Mouse (Mus musculus): ENCODE results near the gene Gm44973. TPM values are rescaled to one million over a fixed set of nuclear protein-coding genes. Genes with fewer than 3 reads are reported as not detected.

Gm44973 gene
- polyA plus RNA-seq, 1 experiment, result not detected

DNA sequence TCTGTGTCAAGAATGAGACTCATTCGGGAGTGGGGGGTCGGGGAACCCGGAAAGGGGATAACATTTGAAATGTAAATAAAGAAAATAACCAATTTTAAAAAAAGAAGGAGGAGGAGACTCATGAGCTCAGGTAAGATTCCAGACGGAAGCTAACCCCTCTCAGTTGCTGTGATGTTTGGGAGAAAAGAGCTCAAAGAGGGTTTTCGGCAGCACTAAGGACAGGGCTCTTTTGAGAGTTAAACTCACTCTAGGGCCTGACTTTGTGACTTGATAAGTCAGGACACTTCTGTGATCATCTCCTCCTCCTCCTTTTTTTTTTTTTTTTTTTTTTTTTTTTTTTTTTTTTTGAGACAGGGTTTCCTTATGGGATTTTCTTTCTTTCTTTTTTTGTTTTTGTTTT lies 23.6 kb downstream of the Gm44973 start:
- TF ChIP-seq CTCF (IDR thresholded peaks at IDR 0.05; ENCODE audit: insufficient read depth, low read length), result no peak
- no peak for TF ChIP-seq POLR2A (IDR thresholded peaks at IDR 0.05; ENCODE audit: borderline replicate concordance, extremely low read depth, low read depth, low read length)
- WGBS, result 21% methylated on average over 5 of the region's 5 CpGs
- DNase-seq, result no peak
- H3K4me1 ChIP-seq (ENCODE audit: control insufficient read depth, insufficient read depth, low read length), result peaks cover 7% of the 10 kb centered on the region
- H3K4me3 ChIP-seq (replicated peaks; ENCODE audit: extremely low read depth, low read depth, low read length), result peak overlapping the region; percentile 99

- TF ChIP-seq CTCF (IDR thresholded peaks at IDR 0.05; ENCODE audit: insufficient read depth, low read length) (no peak), POLR2A (IDR thresholded peaks at IDR 0.05; ENCODE audit: borderline replicate concordance, extremely low read depth, low read depth, low read length) (no peak)
- DNase-seq, result no peak
- no peak overlapping the region for H3K4me3 ChIP-seq (replicated peaks; ENCODE audit: extremely low read depth, low read depth, low read length)
- WGBS, result 77% methylated on average over 2 of the region's 2 CpGs
- H3K4me1 ChIP-seq (ENCODE audit: control insufficient read depth, insufficient read depth, low read length), result no peaks in the 10 kb centered on the region
Measured at GRCm38 (mm10) chr7:5044981-5045380, 29.7 kb downstream of the Gm44973 start.

GRCm38 (mm10) chr7:5046112-5046511 lies 30.8 kb downstream of the Gm44973 start:
- WGBS, result 68% methylated on average over 2 of the region's 2 CpGs
- no peak overlapping the region for H3K4me3 ChIP-seq (replicated peaks; ENCODE audit: extremely low read depth, low read depth, low read length)
- DNase-seq, result no peak
- H3K4me1 ChIP-seq (ENCODE audit: control insufficient read depth, insufficient read depth, low read length), result no peaks in the 10 kb centered on the region
- TF ChIP-seq POLR2A (IDR thresholded peaks at IDR 0.05; ENCODE audit: borderline replicate concordance, extremely low read depth, low read depth, low read length) (no peak), CTCF (IDR thresholded peaks at IDR 0.05; ENCODE audit: insufficient read depth, low read length) (no peak)

GRCm38 (mm10) chr7:5047313-5047712 lies 32.0 kb downstream of the Gm44973 start:
- Histone ChIP-seq H3K4me1 (ENCODE audit: control insufficient read depth, insufficient read depth, low read length) (no peaks in the 10 kb centered on the region), H3K4me3 (replicated peaks; ENCODE audit: extremely low read depth, low read depth, low read length) (no peak overlapping the region)
- TF ChIP-seq POLR2A (IDR thresholded peaks at IDR 0.05; ENCODE audit: borderline replicate concordance, extremely low read depth, low read depth, low read length) (no peak), CTCF (IDR thresholded peaks at IDR 0.05; ENCODE audit: insufficient read depth, low read length) (no peak)
- 16% methylated on average over 2 of the region's 2 CpGs for WGBS
- DNase-seq, result peak; percentile 25

DNA sequence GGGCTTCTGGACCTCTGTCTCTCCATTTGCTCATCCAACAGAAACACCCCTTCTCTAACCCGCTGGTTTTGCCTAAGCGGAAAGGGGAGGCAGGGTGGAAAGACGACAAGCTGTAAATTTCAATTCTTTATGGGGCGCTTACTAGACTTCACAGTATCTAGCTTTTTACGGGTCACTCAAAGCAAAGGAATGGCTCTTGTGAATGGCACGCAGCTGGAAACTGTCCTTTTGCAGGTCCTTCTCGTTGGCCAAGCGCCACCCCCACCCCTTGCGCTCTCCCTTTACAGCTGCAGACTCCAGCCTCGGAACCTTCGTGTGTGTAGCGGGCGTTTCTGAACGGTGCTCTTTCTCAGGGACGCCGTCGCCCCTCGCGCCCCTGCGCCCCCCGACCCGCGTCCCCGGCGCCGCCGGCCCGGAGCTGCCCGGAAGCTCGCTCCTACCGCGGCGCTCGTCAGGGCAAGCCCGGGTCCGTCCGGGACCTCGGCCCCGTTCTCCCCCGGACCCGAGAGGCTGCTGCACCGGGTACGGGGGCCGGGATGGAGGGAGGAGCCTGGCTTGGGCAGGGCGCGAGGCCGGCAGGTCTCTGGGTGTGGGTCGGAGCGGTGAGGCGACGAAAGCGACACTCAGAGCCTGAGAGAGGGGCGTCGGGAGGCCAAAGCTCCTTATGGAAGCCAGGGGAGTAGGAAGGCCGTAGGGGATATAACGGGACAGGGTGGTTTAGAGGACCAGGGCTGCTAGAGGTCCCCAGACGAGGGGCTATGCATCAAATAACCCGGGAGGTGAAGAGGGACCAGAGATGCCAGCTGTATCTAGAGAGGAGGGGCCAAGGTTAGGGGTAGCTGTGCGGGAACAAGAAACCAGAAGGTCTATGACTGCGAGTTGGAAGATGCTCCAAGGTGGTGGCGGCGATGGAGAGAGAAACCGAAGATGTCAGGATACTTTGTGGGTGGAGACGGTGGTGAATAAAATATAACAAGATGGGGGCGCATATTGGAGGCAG lies 36.2 kb downstream of the Gm44973 start, which contains the start of gene Zfp580:
Gene Zfp580, plus strand, starts transcription at position 346 of the 1,000 bp plus-strand sequence.
- TF ChIP-seq CTCF (IDR thresholded peaks at IDR 0.05; ENCODE audit: insufficient read depth, low read length) (no peak), POLR2A (IDR thresholded peaks at IDR 0.05; ENCODE audit: borderline replicate concordance, extremely low read depth, low read depth, low read length) (peak; percentile 33; the same call in 1 of the 2 replicates)
- peak; percentile 80 for DNase-seq
- H3K4me3 ChIP-seq (replicated peaks; ENCODE audit: extremely low read depth, low read depth, low read length), result peak within 1 kb of the TSS; percentile 67
- 1% methylated on average over 64 of the region's 65 CpGs for WGBS
- peaks cover 4% of the 10 kb centered on the region; the same call in 1 of the 2 replicates for H3K4me1 ChIP-seq (ENCODE audit: control insufficient read depth, insufficient read depth, low read length)

GRCm38 (mm10) chr7:5052438-5052837 lies 37.1 kb downstream of the Gm44973 start:
- H3K4me3 ChIP-seq (replicated peaks; ENCODE audit: extremely low read depth, low read depth, low read length), result no peak overlapping the region
- no peak for DNase-seq
- 5% methylated on average over 12 of the region's 12 CpGs for WGBS
- H3K4me1 ChIP-seq (ENCODE audit: control insufficient read depth, insufficient read depth, low read length), result peaks cover 4% of the 10 kb centered on the region; the same call in 1 of the 2 replicates
- TF ChIP-seq POLR2A (IDR thresholded peaks at IDR 0.05; ENCODE audit: borderline replicate concordance, extremely low read depth, low read depth, low read length) (no peak), CTCF (IDR thresholded peaks at IDR 0.05; ENCODE audit: insufficient read depth, low read length) (no peak)

DNA sequence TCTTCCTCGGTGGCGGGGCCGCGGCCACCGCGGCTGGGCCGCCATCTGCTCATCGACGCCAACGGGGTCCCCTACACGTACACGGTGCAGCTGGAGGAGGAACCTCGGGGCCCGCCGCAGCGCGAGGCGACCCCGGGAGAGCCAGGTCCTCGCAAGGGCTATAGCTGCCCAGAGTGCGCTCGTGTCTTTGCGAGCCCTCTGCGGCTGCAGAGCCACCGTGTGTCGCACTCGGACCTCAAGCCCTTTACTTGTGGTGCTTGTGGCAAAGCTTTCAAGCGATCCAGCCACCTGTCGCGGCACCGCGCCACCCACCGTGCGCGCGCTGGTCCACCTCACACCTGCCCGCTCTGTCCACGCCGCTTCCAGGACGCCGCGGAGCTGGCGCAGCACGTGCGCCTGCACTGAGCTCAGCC lies 37.6 kb downstream of the Gm44973 start:
- WGBS, result 19% methylated on average over 45 of the region's 45 CpGs
- H3K4me3 ChIP-seq (replicated peaks; ENCODE audit: extremely low read depth, low read depth, low read length), result no peak overlapping the region
- no peak for DNase-seq
- H3K4me1 ChIP-seq (ENCODE audit: control insufficient read depth, insufficient read depth, low read length), result peaks cover 4% of the 10 kb centered on the region; the same call in 1 of the 2 replicates
- TF ChIP-seq CTCF (IDR thresholded peaks at IDR 0.05; ENCODE audit: insufficient read depth, low read length), result no peak
- TF ChIP-seq POLR2A (IDR thresholded peaks at IDR 0.05; ENCODE audit: borderline replicate concordance, extremely low read depth, low read depth, low read length), result no peak

DNA sequence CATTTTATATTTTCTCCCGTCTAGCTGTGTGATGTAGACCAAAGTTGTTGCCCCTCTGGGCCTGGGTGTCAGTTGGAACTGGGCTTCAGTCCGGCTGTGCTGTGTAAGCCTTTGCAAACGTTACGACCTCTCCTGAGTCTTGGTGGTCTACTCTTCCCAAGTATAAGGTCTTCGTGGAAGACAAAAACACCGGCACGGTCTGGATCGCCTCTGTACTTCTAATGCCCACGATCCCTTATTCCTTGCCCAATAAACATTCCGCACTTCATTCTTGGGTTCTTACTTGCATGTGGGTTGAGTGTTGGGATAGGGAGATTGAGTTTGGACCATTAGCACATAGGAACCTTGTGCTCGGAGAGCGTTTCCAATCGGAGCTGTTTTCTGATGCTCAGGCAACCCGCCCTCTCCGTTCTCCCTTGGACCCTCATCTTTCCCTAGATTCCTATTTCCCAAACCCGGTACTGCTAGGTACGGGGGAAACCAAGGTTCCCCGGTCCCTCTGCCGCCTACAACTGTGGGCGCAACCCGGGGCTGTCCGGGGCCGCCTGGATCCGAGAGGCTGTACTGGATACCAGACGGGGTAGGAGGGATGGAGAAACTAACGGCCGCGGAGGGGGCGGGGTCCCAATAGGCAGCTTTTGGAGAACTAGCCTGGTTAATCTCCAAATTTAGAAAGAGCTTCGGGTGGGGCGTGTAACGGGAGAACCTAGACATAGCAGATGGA lies 38.3 kb downstream of the Gm44973 start:
- no peak for DNase-seq
- Histone ChIP-seq H3K4me3 (replicated peaks; ENCODE audit: extremely low read depth, low read depth, low read length) (no peak overlapping the region), H3K4me1 (ENCODE audit: control insufficient read depth, insufficient read depth, low read length) (peaks cover 4% of the 10 kb centered on the region; the same call in 1 of the 2 replicates)
- TF ChIP-seq POLR2A (IDR thresholded peaks at IDR 0.05; ENCODE audit: borderline replicate concordance, extremely low read depth, low read depth, low read length), result no peak
- TF ChIP-seq CTCF (IDR thresholded peaks at IDR 0.05; ENCODE audit: insufficient read depth, low read length), result no peak
- 23% methylated on average over 32 of the region's 32 CpGs for whole genome bisulfite sequencing

GRCm38 (mm10) chr7:5056651-5057263 lies 41.5 kb downstream of the Gm44973 start:
- Histone ChIP-seq H3K4me1 (ENCODE audit: control insufficient read depth, insufficient read depth, low read length) (peaks cover 4% of the 10 kb centered on the region; the same call in 1 of the 2 replicates), H3K4me3 (replicated peaks; ENCODE audit: extremely low read depth, low read depth, low read length) (no peak overlapping the region)
- WGBS, result 4% methylated on average over 55 of the region's 55 CpGs
- TF ChIP-seq POLR2A (IDR thresholded peaks at IDR 0.05; ENCODE audit: borderline replicate concordance, extremely low read depth, low read depth, low read length) (no peak), CTCF (IDR thresholded peaks at IDR 0.05; ENCODE audit: insufficient read depth, low read length) (no peak)
- DNase-seq, result no peak
